Mouse (Mus musculus) gastrocnemius, adult 18-20 months (tissue): ENCODE results near the gene Nab2. TPM values are rescaled to one million over a fixed set of nuclear protein-coding genes. Genes with fewer than 3 reads are reported as not detected.
"Not testable (repeated sequence)": the region's sequence is repeated elsewhere in the genome, so short reads cannot be mapped to it uniquely, and the experiment has no call there.

Experiments
- DNase-seq: peaks from one replicate; pipeline ENCODE4 v3.0.0; 2021; ENCODE audit warnings: low spot score
- total RNA-seq, 2 experiments: library from RNA; stranded (reverse); gene quantifications; 2 replicates each; pipeline ENCODE4 v1.2.3; 2021

Nab2 gene
- total RNA-seq, 2 experiments from 2014 or later, result 3.4 to 3.5 TPM

DNA sequence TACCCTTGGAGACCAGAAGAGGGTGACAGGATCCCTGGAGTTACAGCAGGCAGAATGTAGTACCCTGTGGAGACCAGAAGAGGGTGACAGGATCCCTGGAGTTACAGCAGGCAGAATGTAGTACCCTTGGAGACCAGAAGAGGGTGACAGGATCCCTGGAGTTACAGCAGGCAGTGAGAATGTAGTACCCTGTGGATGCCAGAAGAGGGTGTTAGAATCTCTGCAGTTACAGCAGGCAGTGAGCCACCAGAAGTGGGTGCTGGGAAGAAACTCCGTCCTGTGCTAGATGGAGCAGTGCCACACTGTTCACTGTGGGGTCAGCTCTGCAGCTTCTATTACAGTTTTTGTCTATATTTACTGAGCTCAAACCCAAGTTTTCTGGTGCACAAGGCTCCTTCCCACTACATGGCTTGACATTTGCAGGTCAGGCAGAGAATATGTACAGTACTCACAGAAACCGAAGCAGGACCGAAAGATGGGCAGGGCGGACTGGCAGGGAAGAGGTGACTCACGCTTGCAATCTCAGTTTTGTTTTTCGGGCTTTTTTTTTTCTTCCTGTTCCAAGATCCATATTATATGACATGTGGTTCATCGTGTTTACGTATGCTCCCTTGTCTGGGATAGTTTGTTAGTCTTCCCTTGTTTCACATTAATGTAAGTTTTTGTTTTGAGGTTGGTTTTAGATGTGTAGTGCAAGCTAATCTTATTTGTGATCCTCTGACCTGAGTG is 6.6 kb upstream of the Nab2 start:
- DNase-seq, result peak; percentile 94

DNA sequence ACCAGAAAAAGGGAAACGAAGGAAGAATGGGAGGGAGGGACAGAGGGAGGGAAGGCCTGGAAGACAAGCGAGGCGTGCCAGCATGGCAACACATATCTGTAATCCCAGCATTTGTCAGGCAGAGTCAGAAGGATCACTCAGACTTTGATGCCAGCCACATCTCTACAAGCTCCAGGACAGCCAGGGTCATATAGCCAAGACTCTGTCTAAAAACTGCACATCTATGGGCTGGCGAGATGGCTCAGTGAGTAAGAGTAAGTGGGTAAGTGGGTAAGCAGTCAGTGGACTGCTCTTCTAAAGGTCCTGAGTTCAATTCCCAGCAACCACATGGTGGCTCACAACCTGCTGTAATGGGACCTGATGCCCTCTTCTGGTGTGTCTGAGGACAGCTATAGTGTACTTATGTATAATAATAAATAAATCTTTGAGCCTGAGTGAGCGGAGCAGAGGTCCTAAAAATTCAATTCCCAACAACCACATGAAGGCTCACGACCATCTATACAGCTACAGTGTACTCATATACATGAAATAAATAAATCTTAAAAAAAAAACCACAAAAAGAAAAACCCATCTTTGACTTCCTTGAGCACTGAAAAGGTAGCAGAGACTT is 5.8 kb upstream of the Nab2 start:
- no peak for DNase-seq

DNA sequence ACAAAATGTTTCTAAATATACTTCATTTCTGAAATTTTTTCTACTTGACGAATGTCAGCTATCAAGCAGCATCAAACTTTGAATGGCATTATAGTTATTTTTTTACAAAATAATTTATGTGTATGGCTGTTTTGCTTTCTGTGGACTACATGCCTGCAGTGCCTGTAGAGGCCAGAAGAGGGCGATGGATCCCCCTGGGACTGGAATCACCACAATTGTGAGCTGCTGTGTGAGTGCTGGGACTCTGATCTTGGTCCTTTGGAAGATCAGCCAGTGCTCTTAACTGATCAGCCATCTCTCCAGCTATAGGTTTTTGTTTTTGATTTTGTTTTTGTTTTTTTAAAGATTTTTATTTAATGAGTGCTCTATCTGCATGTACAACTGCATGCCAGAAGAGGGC is 2.9 kb upstream of the Nab2 start:
- DNase-seq, result no peak

DNA sequence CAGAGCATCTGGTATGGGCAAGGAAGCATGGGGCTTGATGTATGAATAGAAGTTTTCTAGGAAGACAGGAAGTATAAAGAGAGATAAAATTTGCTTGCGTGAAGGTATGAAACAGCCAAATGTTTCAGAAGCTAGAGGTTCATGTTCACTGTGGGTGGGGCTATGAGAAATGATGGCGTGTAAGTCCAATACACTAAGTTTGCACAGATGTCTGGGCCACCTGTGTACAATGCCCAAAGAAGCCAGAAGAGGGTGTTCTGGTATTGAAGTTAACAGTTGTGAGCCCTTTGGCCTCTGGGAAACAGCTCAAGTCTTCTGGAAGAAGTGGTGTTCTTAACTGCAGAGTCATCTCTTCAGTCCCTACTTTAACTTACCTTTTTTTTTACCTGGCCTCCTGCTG is 1.8 kb upstream of the Nab2 start:
- no peak for DNase-seq

DNA sequence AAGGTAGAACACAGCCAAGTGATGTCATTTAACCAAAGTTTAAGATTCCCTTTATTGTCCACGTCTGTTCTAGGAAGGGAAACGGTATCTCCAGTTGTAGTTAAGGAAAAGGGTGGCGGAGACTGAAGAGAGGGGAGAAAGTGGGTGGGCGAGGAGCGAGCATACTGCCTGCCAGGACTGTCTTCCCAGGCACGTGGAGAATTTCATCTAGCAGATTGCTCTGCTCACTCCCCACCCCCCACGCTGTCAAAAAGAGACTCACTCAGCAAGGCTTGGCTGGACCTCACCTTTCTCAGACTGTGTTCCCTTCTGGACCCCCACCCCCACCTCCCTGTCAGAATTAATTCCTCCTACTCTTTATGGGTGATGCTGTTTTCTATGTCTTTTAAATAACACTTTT is 802 bp upstream of the Nab2 start:
- DNase-seq, result no peak

DNA sequence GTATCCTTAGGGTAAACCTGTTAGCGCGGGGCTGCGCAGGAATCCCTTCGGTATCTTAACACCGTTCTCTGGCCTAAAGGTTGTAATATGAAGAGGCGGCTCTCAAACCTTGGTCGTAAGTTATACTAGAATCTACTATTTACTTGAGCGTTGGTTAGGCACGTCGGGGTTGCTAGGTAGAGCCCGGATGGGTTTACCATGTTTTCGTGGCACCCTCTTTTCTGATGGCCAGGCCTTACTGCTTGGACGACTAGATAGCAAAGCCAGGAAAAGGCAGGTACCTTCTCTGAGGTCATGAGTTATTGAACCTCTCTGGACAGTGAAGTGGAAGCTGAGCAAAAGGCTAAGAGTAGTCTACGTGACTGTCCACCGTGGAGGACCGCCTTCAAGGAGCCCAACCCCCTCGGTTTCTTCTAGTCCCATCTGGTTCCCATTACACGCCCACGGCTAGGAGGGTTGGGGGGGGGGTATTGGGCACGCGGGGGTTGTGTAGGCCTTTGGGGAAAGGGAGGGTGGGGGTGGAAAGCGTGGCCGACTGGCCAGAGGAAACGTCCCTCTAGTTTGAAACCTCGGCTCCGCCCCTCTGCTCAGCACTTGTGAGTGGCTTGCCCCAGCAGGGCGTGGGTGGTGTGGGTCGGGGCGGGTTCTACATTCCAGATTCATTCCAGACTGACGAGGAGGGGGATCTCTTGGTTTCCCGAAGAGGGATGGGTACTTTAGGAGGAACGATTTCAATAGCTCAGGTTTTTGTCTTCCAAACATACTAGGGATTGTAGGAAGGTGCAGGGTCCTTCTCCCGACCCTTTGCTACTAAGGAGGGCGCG is 887 bp downstream of the Nab2 start:
- peak; percentile 90 for DNase-seq

DNA sequence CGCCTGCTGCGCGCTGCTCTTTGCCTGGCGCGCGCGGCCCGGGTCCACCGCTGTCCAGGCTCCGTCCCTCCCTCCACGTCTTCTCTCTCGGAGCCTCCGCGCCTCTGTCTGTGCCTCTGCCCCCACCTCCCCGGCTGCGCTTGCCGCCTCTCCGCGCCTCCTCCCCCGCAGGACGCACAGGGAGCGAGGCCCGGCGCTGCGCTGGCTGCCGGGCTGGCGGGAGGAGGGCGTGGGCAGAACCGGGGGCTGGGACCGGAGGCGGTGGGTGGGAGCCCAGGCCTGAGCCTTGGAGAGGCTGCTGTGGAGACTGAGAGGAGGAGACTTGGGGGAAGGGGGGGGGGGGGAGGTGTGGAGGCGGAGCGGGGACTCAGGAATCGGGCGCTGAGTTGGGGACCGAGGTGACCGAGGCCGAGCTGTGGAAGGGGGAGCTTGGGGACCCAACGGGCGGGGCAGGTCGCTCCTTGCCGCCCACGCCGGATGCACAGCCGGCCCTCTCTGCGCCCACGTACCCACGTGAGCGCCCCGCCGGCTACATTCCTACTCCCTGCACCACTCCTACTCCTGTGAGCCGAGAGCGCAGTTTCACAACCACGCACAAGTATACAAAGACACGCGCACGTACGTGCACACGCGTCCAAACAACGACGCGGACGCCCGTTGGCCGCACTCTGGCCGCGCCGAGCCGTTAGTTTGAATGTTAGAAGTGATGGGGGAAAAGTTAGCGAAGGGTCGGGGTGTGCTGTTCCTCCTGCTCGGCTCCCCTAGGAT is 1.7 kb downstream of the Nab2 start, which contains the start of gene Nemp1:
Nemp1 (plus strand) TSS at position 401 of the 768 bp plus-strand sequence.
- DNase-seq, result peak; percentile 81

DNA sequence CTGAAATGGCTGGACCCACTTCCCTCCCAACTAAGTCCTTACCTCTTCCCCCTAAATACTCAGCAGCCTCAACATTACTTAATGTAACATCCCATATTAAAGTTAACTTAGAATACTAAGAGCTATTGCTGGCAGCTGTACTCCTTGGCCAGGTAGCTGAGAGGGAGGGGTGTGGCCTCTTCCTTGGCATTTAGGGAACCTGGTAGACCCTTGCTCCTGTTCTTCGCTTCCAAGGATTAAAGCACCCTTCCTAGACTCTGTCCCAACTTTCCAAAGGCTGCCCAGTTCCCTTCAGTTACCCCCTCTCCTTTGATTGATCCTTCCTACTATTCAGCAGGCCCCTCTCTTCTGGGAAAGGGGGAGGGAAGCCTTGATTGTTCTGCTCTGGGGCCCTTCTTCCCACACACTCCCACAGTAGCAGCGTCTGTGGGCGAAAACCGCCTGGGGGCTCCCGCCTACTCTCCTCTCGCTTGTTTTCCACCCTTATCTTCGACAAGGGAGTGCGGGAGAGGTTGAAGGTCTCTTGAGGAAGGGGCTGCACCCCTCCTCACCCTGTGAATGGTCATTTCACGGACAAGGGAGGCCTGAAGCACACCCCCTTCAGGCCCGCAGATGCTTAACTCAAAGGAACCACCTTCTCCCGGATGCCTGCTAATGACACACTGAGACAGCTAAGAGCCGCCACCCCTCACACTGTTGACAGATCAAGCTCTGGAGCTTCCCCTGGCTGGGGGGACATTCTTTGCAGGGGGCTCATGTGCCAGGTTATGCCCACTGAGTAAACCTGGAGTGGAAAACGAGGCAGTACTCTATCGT is 2.8 kb downstream of the Nab2 start:
- no peak for DNase-seq

DNA sequence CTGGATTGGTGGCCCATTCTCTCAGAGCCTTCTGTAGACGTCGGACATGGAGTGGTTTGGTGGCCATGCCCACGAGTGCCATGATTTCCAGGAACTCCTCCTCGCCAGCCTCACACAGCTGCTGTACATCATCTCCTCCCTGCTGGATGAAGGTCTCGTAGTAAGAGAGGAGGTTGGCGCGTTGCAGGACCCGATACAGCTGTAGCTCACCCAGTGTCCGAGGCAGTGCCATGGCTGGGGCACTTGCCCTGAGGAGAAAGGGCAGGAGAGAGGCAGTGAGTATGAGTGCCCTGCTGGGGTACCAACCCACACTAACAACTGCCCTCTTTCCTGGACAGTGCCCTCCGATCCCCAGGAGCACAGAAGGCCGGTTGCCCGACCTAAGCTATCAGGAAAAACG is 3.5 kb downstream of the Nab2 start:
- no peak for DNase-seq

DNA sequence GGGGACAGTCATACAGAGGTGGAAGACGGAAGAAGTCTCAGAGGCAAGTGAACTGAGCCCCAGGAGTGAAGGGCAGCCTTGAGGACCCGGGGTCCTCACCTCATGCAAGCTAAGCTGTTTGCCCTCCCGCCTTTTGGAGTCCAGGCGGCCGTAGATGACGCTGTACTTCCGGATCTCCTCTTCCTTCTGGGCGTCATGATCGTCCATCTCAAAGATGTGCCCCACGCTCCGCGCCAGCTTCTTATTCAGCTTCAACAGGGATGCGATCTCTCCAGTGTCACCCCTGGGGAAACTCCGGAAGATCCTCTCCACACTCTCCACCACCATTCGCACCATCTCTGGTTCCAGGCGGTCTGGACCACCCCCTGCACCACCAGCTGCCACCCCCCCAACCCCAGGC is 4.2 kb downstream of the Nab2 start:
- DNase-seq, result no peak

DNA sequence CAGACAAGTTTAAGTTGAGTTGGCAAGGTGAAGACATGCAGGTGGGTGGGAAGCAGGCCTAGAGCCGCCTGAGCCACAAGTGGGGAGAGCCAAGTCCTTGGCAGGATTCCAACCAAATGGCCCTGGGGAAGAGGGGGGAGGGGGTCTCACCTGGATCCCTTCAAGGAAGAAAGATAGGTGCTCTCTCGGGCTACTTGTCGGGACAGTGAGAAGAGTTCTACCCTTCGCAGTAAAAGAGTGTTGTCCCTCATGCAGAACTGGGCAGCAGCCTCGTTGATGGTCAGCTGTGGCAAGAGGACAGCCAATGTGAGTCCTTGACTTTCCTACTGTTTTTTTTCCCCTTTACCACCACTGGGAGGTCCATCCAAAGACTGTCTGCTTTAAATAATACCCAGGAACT is 4.8 kb downstream of the Nab2 start:
- DNase-seq, result no peak

DNA sequence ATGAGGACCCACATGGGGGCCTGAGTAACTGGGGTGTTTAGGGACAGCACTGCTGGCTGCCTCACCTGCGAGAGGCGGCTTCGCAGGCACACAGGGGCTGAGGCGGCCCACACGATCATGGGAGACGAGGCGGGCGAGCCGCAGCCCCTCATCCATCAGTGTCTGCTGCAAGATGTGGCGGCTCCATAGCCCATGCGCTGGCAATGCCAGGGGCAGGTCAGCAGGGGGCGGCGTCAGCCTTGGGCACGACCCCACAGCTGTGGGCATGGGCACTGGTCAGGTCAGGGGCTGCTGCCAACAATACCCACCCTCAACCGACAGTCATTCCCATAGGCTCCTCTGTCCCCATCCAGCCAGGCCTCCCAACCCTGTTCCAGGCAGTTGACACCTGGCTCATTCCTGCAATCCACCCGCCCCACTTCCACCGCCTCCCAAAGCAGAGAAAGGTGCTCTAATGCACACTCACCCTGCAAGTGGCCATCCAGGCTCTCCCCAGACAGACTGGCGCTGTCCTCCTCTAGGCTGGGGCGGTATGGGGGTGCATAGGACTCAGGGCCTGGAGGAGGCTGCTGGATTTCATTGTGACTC is 5.6 kb downstream of the Nab2 start:
- no peak for DNase-seq

DNA sequence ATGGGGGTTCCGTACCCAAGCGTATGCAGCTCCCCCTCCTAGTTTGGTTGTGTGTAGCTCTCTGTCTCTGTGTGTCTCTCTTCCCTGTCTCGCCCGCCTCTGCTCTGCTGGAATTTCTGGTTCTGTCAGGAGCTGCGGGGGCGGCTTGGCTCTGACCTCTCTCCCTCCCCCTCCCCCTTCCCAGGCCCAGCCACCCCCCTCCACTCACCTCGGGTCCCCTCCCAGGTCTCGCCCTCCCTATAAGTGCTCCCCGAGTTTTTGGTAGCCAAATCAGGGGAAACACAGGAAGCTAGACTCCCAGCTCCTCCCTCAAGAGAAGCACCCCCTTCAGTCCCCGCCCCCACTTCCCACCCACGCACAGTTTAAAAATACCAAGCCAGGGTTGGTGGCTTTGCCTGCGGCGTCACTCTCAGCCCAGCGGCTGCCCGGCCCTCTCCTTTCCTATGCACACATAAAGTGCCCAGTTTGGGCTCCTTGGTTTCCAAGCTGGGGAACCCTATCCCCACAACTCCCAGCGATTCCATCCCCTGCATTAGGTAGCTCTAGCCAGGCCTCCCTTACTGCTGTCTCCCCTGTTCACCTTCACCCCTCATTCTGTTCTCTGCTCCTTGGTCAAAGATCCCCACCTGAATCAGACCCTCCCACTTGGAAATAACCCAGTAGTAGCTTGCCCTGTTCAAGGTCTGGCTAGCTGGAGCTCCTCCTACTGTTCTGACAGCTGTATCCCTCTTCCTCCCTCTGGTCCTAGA is 6.3 kb downstream of the Nab2 start:
- DNase-seq, result no peak

DNA sequence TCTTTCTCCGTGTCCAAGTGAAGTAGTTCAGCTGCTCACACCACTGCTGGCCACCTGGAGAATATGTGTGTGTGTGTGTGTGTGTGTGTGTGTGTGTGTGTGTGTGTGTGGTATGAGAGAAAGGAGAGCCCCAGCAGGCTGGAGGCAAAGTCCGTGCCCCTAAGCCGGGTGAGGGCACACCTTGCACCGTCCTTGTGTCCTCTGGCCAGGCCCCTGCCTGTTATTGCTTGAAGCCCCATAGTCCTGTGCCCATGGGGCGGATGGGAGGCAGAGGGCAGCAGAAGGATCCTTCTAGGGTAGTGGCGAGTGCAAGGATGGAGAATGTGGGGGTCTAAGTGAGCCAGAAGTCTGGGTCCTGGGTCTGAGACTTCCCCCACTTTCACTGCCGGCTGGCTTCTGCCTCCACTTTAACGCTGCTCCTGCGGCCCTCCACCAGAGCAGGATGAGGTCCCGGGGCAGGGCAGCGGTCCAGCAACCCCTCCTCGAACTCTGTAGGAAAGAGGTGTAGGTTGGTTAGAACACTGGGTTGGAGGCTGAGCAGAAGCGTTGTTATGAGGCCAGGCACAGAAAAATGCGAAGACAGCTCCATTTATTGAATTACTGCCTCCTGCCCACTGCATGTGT is 7.0 kb downstream of the Nab2 start:
- no peak for DNase-seq

DNA sequence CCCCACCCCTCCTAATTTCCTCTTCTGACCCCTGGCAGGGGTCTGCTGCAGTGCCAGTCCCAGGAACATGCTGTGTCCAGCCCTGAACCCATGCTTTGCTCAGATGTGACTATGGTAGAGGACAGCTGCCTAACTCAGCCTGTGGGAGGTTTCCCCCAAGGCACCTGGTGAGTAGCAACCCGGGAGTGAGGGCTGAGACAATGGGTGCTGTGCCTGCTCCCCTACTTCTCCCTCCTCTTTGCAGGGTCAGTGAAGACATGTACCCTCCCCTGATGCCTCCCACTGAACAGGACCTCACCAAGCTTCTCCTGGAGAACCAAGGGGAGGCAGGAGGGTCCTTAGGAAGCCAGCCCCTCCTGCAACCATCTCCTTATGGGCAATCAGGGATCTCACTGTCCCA is 8.8 kb downstream of the Nab2 start:
- no peak for DNase-seq

DNA sequence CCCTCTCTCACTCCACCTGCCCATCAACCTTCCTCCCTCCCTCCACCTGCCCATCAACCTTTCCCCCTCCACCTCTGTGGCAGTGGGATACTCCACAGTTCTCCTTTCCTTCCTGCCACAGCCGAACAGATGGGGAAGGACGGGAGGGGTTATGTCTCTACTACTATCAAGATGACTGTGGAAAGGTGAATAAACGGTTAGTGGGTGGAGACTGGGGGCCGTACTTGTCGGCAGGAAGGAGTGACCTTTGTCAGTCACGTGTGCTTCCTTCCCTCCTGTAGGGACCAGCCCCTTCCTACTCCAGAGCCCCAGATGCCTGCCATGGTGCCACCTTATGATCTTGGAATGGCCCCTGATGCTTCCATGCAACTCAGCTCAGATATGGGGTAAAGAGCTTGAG is 10.3 kb downstream of the Nab2 start:
- no peak for DNase-seq

DNA sequence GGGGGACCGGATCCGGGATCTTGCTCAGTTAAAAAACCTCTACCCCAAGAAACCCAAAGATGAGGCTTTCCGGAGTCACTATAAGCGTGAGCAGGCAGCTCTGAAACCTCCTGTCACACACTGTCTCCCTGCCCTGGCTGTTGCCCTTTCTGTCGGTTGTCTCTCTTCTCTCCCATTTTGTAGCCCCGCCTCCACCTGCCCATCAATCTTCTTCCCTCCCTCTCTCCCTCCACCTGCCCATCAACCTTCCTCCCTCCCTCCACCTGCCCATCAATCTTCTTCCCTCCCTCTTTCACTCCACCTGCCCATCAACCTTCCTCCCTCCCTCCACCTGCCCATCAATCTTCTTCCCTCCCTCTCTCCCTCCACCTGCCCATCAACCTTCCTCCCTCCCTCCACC is 10.8 kb downstream of the Nab2 start:
- DNase-seq, result not testable (repeated sequence)

DNA sequence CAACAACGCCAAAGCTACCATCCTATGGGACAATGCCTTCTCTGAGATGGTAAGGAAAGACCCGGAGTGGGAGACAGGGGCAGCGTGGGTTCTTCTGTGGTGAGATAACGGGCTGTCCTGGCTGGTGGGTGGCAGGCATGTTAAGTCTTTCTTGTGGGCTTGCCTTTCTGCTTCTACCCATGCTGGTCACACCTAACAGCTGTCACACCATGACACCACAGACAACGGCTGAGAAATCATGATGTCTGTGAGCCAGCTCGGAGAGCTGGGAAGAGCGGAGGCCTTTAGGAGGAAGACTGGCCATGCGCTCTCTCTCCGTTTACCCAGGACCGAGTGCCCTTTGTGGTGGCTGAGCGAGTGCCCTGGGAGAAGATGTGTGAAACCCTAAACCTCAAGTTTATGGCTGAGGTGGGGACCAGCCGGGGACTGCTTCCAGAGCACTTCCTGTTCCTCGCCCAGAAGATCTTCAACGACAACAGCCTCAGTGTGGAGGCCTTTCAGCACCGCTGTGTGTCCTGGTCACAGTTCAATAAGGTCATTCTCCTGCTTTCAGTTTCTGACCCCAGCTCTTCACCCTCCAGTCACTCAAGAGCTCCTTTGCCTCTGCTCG is 13.3 kb downstream of the Nab2 start:
- DNase-seq, result no peak
